Mouse (Mus musculus): Measurements from ENCODE around the gene Gdf2.

Gene Gdf2

GRCm38 (mm10) chr14:33956055-33956454, 15.2 kb downstream of the Gdf2 start:
- DNase-seq (ENCODE audit: inconsistent ontology term): no peak

- no peak for DNase-seq (ENCODE audit: inconsistent ontology term)
Measured at GRCm38 (mm10) chr14:33958186-33958585, 17.3 kb downstream of the Gdf2 start.

GRCm38 (mm10) chr14:33958841-33959240, 18.0 kb downstream of the Gdf2 start:
- DNase-seq (ENCODE audit: inconsistent ontology term): no peak

- DNase-seq (ENCODE audit: inconsistent ontology term): no peak
Measured at GRCm38 (mm10) chr14:33959341-33959740, 18.5 kb downstream of the Gdf2 start.

DNA sequence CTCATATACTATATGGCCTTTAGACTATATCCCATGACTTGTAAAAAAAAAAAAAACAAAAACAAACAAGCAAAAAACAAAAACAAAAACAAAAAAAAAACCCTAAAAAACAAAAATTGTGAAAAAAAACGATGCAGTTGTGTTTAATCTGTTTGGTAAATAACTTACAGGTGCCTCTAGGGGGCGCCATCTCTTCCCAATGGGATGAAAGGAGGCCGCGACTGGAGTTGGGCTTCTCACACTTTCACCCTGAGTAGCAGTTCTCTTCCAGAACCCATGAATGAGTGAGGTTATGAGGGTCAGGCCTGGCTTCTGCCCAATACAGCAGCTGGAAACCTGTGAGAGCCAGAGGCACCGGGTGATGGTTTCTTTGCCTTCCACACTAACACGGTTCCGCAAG, 24.8 kb downstream of the Gdf2 start:
- DNase-seq (ENCODE audit: inconsistent ontology term): no peak

DNA sequence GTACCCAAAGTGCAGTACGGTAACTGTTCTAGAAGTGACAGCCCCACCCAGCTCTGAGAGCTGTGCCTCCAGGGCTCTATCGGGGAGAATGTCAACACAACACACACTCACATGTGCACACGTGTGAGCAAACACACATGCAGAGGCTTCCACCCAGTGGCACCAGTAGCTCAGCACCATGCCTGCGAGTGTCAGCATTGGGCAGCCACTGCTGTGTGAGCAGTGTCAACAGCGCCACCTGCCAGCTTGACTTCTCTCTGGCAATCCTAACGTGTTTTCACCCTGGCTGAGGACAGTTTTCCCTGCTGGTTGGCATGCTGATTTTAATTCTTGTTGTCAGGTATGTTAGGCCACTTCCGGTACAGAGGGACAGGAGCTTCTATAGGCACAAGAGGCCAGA, 31.8 kb downstream of the Gdf2 start:
- DNase-seq (ENCODE audit: inconsistent ontology term): no peak

DNA sequence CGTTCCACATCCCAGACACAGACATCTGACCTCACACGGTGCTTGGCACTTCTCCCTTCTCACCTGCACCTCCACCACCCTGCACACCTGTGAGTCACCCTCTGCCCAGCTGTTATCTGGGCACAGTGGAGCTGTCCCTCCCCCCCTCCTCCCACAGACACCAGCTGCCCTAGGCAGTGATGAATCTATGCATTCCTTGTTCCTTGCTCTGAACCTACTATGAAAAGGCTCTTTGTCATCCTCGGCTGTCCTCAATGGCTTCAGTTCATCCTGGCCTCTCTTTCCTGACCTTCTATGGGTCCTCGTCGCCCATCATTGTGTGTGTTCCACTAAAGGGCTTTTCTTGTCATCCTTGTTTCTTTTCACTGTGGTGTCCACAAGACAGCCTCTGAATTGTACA, 33.9 kb downstream of the Gdf2 start:
- peak; percentile 65 for DNase-seq (ENCODE audit: inconsistent ontology term)

DNA sequence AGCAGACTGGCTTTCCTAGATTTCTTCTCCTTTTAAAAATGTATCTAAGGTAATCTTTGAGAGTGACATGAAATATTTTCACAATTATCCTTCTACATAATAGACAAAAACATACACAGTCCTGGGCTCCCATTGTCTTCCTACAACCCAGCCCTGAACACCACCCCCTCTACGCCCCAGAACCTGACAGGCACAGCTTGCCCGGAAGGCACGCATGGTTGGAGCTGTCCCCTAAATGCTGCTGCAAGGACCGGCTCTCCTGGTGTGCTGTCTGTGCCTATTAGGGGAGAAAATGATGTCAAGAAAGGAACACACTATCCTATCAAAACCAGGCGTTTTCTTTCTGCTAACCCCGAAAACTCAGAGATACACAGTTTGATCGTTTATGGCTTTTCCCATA, 36.9 kb downstream of the Gdf2 start:
- no peak for DNase-seq (ENCODE audit: inconsistent ontology term)

DNA sequence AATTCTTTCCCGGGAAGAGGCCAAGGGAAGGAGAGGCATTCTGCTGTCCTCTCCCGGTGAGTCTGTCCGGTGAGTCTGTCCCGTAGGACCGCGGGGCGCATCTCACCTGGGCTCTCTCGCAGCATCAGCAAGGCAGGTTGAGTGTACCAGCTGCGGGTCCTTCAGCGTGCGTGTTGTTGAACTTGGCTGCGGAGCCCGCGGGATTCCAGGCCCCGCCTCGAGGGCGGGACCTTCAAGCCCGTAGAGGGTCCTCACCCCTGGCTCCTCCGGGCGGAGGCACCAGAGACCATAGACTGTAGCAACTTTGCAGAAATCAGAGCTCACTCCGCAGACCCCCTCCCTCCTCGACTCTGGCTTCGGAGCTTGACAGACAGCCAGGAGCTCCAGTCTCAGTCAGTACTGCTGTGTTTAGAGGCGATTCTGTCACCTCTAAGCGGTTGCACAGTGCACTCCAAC, 37.8 kb downstream of the Gdf2 start, which contains the start of gene Zfp488:
Zfp488 (minus strand) TSS at position 161 of the 456 bp plus-strand sequence.
- peak; percentile 26 for DNase-seq (ENCODE audit: inconsistent ontology term)

GRCm38 (mm10) chr14:33989201-33989600, 48.4 kb downstream of the Gdf2 start:
- no peak for DNase-seq (ENCODE audit: inconsistent ontology term)

GRCm38 (mm10) chr14:33991971-33992370, 51.1 kb downstream of the Gdf2 start:
- DNase-seq (ENCODE audit: inconsistent ontology term): no peak

GRCm38 (mm10) chr14:33993051-33993450, 52.2 kb downstream of the Gdf2 start:
- DNase-seq (ENCODE audit: inconsistent ontology term): no peak

- DNase-seq (ENCODE audit: inconsistent ontology term): no peak
Measured at GRCm38 (mm10) chr14:33993521-33994289, 52.9 kb downstream of the Gdf2 start.

Measured in Muller cell, postnatal 12 days (primary cell).